Mouse (Mus musculus): ENCODE measurements around the gene Hbs1l. TPM values are rescaled to one million over a fixed set of nuclear protein-coding genes. Genes with fewer than 3 reads are reported as not detected.

Hbs1l gene
- total and polyA plus RNA-seq, 2 experiments, result 17.1 to 78.1 TPM

DNA sequence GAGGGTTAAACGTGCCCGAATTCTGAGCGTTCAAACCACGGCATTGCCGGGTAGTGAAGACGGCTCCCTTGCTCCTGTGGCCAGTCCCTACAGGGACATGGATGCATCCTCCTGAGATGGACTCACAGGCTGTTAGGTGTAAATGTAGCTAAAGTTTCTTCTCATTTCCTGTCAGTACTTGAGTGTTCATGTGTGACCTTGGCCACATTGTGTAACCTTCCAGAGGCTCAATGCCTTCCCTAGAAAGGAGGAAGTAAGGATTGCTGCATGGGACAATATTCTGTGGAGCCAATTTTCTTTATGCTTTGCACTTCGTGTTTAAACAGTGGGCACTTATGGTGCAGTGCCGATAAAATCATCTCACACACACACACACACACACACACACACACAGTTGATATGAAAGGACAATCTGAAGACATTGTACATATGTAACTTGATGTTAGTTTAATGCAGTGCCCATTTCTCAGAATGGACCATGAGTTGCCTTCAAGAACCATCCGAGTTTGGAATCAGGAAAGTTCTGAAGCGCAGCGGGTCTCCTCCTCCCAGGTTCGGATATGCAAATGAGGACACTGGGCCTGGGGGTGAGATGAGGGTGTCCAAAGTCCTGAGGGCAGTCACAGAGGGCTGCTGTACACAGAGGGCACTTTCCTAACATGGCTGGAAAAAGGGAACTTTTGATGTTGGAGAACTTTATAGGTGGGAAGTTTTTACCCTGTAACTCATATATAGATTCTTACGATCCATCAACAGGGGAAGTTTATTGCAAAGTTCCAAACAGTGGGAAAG lies 81.1 kb downstream of the Hbs1l start, which contains the start of gene Aldh8a1:
Gene Aldh8a1, plus strand, starts transcription at position 610 of the 792 bp plus-strand sequence.
- H3K27ac ChIP-seq (replicated peaks; ENCODE audit: insufficient read depth, low read depth, low read length), result peak within 1 kb of the TSS; percentile 24
- DNase-seq (ENCODE audit: extremely low read depth, low read depth, low spot score), result peak; percentile 89

DNA sequence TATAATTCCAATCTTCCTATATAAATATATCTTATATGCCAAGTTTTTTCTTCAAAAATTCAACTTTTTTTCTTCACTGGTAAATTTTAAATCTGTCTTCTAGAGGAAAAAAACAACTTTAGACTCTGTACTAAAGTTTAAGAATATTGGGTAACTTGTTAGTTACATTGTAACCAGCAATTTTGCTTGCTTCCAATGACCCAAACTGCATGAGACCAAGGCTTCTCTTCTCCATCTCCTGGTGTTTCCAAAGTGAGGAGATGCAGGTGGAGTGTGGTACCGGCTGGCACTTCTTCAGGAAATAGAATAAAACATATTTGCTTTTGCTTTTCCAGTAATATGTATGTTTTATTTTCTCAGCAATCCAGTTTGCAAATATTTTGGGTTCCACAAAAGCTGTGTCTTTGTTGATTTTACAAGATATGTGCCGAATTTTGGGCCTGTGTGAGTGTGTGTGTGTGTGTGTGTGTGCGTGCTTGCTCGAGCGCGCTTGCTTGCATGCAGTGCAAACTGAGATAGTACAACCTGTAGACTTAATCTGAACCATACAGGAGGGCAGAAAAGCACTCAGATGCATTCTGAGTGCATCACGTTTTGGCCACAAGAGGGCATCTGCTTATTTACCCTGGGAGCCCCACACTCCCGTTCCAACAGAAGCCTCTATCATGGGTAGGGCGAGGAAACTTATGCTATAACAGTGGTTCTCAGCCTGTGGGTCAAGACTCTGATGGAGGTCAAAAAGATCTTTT lies 82.6 kb downstream of the Hbs1l start:
- peak; percentile 49 for TF ChIP-seq CTCF (IDR thresholded peaks at IDR 0.05; ENCODE audit: low read depth, low read length)
- no peak for TF ChIP-seq POLR2A (IDR thresholded peaks at IDR 0.05; ENCODE audit: extremely low read depth, insufficient read depth, low read length)
- Histone ChIP-seq H3K4me3 (ENCODE audit: insufficient read depth, low read depth, low read length) (peak overlapping the region; percentile 74), H3K27ac (replicated peaks; ENCODE audit: insufficient read depth, low read depth, low read length) (peak overlapping the region; percentile 13), H3K9ac (ENCODE audit: low read depth, low read length) (peak overlapping the region; percentile 32), H3K36me3 (ENCODE audit: control insufficient read depth, insufficient read depth, low read length) (peaks cover 30% of the 10 kb centered on the region), H3K27me3 (ENCODE audit: control insufficient read depth, insufficient read depth, low read length) (no peaks in the 10 kb centered on the region), H3K79me2 (ENCODE audit: control insufficient read depth, insufficient read depth, low read length) (peaks cover 17% of the 10 kb centered on the region; the same call in 1 of the 2 replicates), H3K4me1 (ENCODE audit: control insufficient read depth, insufficient read depth, low read length) (peaks cover 13% of the 10 kb centered on the region; the same call in 1 of the 2 replicates)
- peak; percentile 89 for DNase-seq (ENCODE audit: extremely low read depth, low read depth, low spot score)
- WGBS, result 18% methylated on average over 9 of the region's 9 CpGs

More for the DNA sequence above, 81.1 kb downstream of the Hbs1l start, which contains the start of gene Aldh8a1:
- Histone ChIP-seq H3K27me3 (ENCODE audit: control insufficient read depth, insufficient read depth, low read length) (no peaks in the 10 kb centered on the region), H3K79me2 (ENCODE audit: control insufficient read depth, insufficient read depth, low read length) (peaks cover 17% of the 10 kb centered on the region; the same call in 1 of the 2 replicates), H3K36me3 (ENCODE audit: control insufficient read depth, insufficient read depth, low read length) (peaks cover 17% of the 10 kb centered on the region), H3K4me3 (ENCODE audit: insufficient read depth, low read depth, low read length) (peak within 1 kb of the TSS; percentile 74), H3K4me1 (ENCODE audit: control insufficient read depth, insufficient read depth, low read length) (peaks cover 13% of the 10 kb centered on the region; the same call in 1 of the 2 replicates), H3K9ac (ENCODE audit: low read depth, low read length) (peak within 1 kb of the TSS; percentile 10; the same call in 1 of the 2 replicates)
- WGBS, result 36% methylated on average over 13 of the region's 13 CpGs
- TF ChIP-seq CTCF (IDR thresholded peaks at IDR 0.05; ENCODE audit: low read depth, low read length) (no peak), POLR2A (IDR thresholded peaks at IDR 0.05; ENCODE audit: extremely low read depth, insufficient read depth, low read length) (peak; percentile 51; the same call in 1 of the 2 replicates)

DNA sequence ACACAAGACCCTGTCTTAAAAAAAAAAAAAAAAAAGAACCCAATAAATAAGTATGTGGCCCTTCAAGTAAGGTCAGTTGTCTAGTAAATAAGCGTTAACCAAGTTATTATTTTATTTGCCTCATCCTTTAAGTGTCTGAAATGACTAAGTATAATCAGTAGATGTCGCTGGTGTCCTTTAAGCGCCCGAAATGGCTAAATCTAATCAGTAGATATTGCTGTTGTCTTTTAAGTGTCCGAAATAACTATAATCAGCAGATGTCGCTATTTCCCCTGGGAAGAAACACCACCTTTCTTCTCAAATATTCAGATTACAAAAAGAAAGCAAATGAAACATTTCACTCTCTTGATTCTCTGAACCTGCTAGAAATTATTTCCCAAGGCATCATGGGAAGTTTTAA lies 87.1 kb downstream of the Hbs1l start:
- 36% methylated on average over 6 of the region's 6 CpGs for WGBS
- Histone ChIP-seq H3K9ac (ENCODE audit: low read depth, low read length) (no peak overlapping the region), H3K79me2 (ENCODE audit: control insufficient read depth, insufficient read depth, low read length) (peaks cover 17% of the 10 kb centered on the region; the same call in 1 of the 2 replicates), H3K27me3 (ENCODE audit: control insufficient read depth, insufficient read depth, low read length) (no peaks in the 10 kb centered on the region), H3K4me1 (ENCODE audit: control insufficient read depth, insufficient read depth, low read length) (peaks cover 10% of the 10 kb centered on the region; the same call in 1 of the 2 replicates), H3K27ac (replicated peaks; ENCODE audit: insufficient read depth, low read depth, low read length) (no peak overlapping the region), H3K36me3 (ENCODE audit: control insufficient read depth, insufficient read depth, low read length) (peaks cover 69% of the 10 kb centered on the region), H3K4me3 (ENCODE audit: insufficient read depth, low read depth, low read length) (no peak overlapping the region)
- peak; percentile 41; the same call in 1 of the 2 replicates for TF ChIP-seq CTCF (IDR thresholded peaks at IDR 0.05; ENCODE audit: low read depth, low read length)
- no peak for TF ChIP-seq POLR2A (IDR thresholded peaks at IDR 0.05; ENCODE audit: extremely low read depth, insufficient read depth, low read length)
- peak; percentile 44 for DNase-seq (ENCODE audit: extremely low read depth, low read depth, low spot score)

DNA sequence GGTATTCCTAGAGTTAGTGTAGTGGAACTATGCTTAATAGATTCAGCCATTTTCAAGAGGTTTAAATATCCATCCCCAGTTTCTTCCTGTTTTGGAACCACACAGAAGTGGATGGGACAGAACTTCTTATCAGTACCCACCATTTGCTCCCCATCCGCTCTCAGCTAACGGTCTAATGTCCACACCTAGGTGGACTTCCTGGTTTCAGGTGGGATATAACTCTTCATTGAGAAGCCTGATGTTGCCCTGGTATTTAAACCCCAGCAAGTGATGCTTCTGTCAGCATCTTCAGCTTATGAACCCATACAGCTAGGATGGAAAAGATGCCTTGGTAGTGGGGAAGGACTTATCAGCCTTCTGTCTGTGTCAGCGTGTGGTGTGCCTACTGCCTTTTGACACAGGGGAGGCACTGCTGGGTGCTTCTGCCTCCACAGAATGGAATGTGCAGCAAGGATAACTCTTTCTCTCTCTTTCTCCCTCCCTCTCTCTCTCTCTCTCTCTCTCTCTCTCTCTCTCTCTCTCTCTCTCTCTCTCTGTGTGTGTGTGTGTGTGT lies 89.4 kb downstream of the Hbs1l start:
- H3K9ac ChIP-seq (ENCODE audit: low read depth, low read length), result no peak overlapping the region
- H3K4me1 ChIP-seq (ENCODE audit: control insufficient read depth, insufficient read depth, low read length), result 0 out of 2 replicates have a peak, but pooled peaks cover 1% of the 10 kb centered on the region

DNA sequence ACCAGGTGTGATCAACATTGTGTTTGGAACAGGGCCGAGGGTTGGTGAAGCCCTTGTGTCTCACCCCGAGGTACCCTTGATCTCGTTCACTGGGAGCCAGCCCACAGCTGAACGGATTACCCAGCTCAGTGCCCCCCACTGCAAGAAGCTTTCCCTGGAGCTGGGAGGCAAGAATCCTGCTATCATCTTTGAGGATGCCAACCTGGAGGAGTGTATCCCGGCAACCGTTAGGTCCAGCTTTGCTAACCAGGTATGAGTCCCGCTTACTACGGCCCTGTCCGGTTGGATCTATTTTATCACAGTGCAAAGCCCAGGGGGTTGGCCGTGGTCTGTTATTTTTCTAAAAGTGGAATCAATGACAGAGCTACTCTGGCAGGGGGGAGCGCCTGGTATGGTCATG lies 93.3 kb downstream of the Hbs1l start:
- H3K4me3 ChIP-seq (ENCODE audit: insufficient read depth, low read depth, low read length), result no peak overlapping the region
- H3K4me1 ChIP-seq (ENCODE audit: control insufficient read depth, insufficient read depth, low read length), result peaks cover 6% of the 10 kb centered on the region
- peaks cover 83% of the 10 kb centered on the region for H3K36me3 ChIP-seq (ENCODE audit: control insufficient read depth, insufficient read depth, low read length)
- H3K9ac ChIP-seq (ENCODE audit: low read depth, low read length), result no peak overlapping the region
- DNase-seq (ENCODE audit: extremely low read depth, low read depth, low spot score), result no peak
- TF ChIP-seq CTCF (IDR thresholded peaks at IDR 0.05; ENCODE audit: low read depth, low read length), result no peak
- no peak for TF ChIP-seq POLR2A (IDR thresholded peaks at IDR 0.05; ENCODE audit: extremely low read depth, insufficient read depth, low read length)
- H3K27me3 ChIP-seq (ENCODE audit: control insufficient read depth, insufficient read depth, low read length), result no peaks in the 10 kb centered on the region
- H3K27ac ChIP-seq (replicated peaks; ENCODE audit: insufficient read depth, low read depth, low read length), result no peak overlapping the region
- no peaks in the 10 kb centered on the region for H3K79me2 ChIP-seq (ENCODE audit: control insufficient read depth, insufficient read depth, low read length)
- WGBS, result 91% methylated on average over 11 of the region's 11 CpGs

More for the DNA sequence above, 89.4 kb downstream of the Hbs1l start:
- WGBS, result 89% methylated on average over 3 of the region's 3 CpGs
- DNase-seq (ENCODE audit: extremely low read depth, low read depth, low spot score), result no peak
- H3K27ac ChIP-seq (replicated peaks; ENCODE audit: insufficient read depth, low read depth, low read length), result no peak overlapping the region
- H3K4me3 ChIP-seq (ENCODE audit: insufficient read depth, low read depth, low read length), result no peak overlapping the region
- H3K27me3 ChIP-seq (ENCODE audit: control insufficient read depth, insufficient read depth, low read length), result no peaks in the 10 kb centered on the region
- peaks cover 2% of the 10 kb centered on the region; the same call in 1 of the 2 replicates for H3K79me2 ChIP-seq (ENCODE audit: control insufficient read depth, insufficient read depth, low read length)
- peaks cover 89% of the 10 kb centered on the region for H3K36me3 ChIP-seq (ENCODE audit: control insufficient read depth, insufficient read depth, low read length)
- TF ChIP-seq POLR2A (IDR thresholded peaks at IDR 0.05; ENCODE audit: extremely low read depth, insufficient read depth, low read length) (no peak), CTCF (IDR thresholded peaks at IDR 0.05; ENCODE audit: low read depth, low read length) (no peak)

All from liver, adult 2 months (tissue).